Mouse (Mus musculus) liver, postnatal 0 days (tissue): Measurements from ENCODE around the gene Fbxo36. TPM values are rescaled to one million over a fixed set of nuclear protein-coding genes. Genes with fewer than 3 reads are reported as not detected.

Experiments used
- ATAC-seq: fragments of 200-750 bp; cut with Nextera tagmentation; 2 replicates; pipeline ENCODE4 v1.8.0; 2017; ENCODE audit warnings: mild to moderate bottlenecking, moderate library complexity
- DNase-seq: peaks from one replicate; pipeline ENCODE4 v3.0.0-alpha.2; 2016
- H3K27ac ChIP-seq: fragments of 300-500 bp; sonication (generic); 2 replicates; pipeline ENCODE4 v1.5.1; 2014; ENCODE audit warnings: antibody characterized with exemption, moderate library complexity, mild to moderate bottlenecking, low read depth
- H3K27me3 ChIP-seq: fragments of 300-500 bp; sonication (generic); 2 replicates; pipeline ENCODE4 v1.6.1; 2014; ENCODE audit warnings: low read length, control low read depth, mixed read lengths; ENCODE audit not compliant: insufficient read depth
- H3K36me3 ChIP-seq: fragments of 300-500 bp; sonication (generic); replicated peaks from 2 replicates; pipeline ENCODE4 v1.6.1; 2014; ENCODE audit warnings: mild to moderate bottlenecking, control low read depth, low read length, moderate library complexity, mixed read lengths; ENCODE audit not compliant: insufficient read depth
- H3K4me1 ChIP-seq: fragments of 300-500 bp; sonication (generic); 2 replicates; pipeline ENCODE4 v1.6.1; 2014; ENCODE audit warnings: antibody characterized with exemption, mild to moderate bottlenecking, control low read depth; ENCODE audit not compliant: insufficient read depth
- H3K4me2 ChIP-seq: fragments of 300-500 bp; sonication (generic); 2 replicates; pipeline ENCODE4 v1.6.1; 2014; ENCODE audit warnings: low read depth, mild to moderate bottlenecking, low read length, moderate library complexity, mixed read lengths
- H3K4me3 ChIP-seq: fragments of 300-500 bp; sonication (generic); 2 replicates; pipeline ENCODE4 v1.5.1; 2014; ENCODE audit warnings: low read depth, low read length
- H3K9ac ChIP-seq: fragments of 300-500 bp; sonication (generic); replicated peaks from 2 replicates; pipeline ENCODE4 v1.6.1; 2014; ENCODE audit warnings: mild to moderate bottlenecking, moderate library complexity
- H3K9me3 ChIP-seq: fragments of 300-500 bp; sonication (generic); 2 replicates; pipeline ENCODE4 v1.6.1; 2016; ENCODE audit warnings: mild to moderate bottlenecking, control low read depth, low read length, mixed read lengths
- CTCF ChIP-seq: sonication (generic); IDR thresholded peaks from 2 replicates; pipeline ENCODE4 v1.5.1; 2016; ENCODE audit warnings: antibody characterized with exemption, low read depth
- EP300 ChIP-seq: IDR thresholded peaks from 2 replicates; pipeline ENCODE4 v1.6.1; 2016; ENCODE audit warnings: antibody characterized with exemption, low read depth, mild to moderate bottlenecking
- WGBS: fragments of 180-500 bp; shearing (Covaris S2); extraction: QIAGEN DNeasy Blood & Tissue Kit; methylation state at CpG from one replicate; pipeline ENCODE4 v1.1.7; 2014; ENCODE audit not compliant: insufficient replicate concordance; 5-methylcytosine and 5-hydroxymethylcytosine counted together
- polyA plus RNA-seq: library from polyadenylated mRNA; unstranded; fragments of >200 nt; fragmentation: Nextera tagmentation; extraction: Ambion mirVana; gene quantifications from 2 replicates; pipeline ENCODE4 v1.2.1, GENCODE M21; 2015

Gene Fbxo36
- polyA plus RNA-seq, 1 experiment from 2014 or later, result 16.4 TPM

DNA sequence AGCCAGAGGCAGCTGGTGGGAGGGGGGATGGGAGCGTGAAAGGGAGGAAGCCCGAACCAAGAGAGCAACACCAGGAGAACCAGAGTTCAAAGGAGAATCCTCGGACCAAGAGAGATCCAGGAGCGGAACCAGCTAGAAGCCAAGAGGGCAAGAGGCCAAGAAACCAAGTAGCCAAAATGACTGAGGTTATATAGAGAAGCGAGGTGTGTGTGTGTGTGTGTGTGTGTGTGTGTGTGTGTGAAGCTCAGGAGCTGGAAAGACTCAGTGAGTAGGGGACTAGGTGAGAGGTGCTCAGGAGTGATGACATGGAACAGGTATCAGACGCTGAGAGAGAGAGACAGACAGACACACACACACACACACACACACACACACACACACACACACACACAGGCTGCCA is 31.5 kb downstream of the Fbxo36 start:
- Histone ChIP-seq H3K4me3 (no peak overlapping the region), H3K9me3 (no peaks in the 10 kb centered on the region), H3K4me1 (peaks cover 3% of the 10 kb centered on the region; the same call in 1 of the 2 replicates), H3K36me3 (no peaks in the 10 kb centered on the region), H3K9ac (no peak overlapping the region), H3K4me2 (no peak overlapping the region), H3K27ac (peak overlapping the region; percentile 84), H3K27me3 (no peaks in the 10 kb centered on the region)
- TF ChIP-seq EP300, result no peak
- TF ChIP-seq CTCF, result no peak
- WGBS, result 55% methylated on average over 6 of the region's 6 CpGs
- ATAC-seq, result peak; percentile 73
- DNase-seq, result peak; percentile 21

DNA sequence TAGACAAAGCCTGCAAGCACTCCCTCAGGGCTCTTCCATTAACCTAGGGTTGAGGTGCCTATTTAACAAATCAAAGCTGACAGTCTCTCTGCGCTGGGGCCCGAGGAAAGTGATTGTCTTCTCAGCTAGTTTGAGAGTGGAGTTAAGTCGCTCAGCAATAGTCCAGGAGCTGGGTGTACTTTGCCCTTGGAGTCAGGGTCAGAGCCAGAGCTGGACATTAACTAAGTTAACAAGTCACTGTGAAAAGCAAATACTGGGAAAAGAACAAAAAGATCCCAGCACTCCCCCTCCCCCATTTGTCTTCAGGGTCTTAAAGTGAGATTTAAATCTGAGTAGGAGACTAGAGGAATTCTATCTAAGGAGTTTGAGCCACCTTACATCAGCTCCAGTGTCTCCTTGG is 32.5 kb downstream of the Fbxo36 start:
- 55% methylated on average over 3 of the region's 3 CpGs for WGBS
- Histone ChIP-seq H3K4me3 (no peak overlapping the region), H3K9ac (no peak overlapping the region), H3K36me3 (no peaks in the 10 kb centered on the region), H3K27me3 (no peaks in the 10 kb centered on the region), H3K27ac (peak overlapping the region; percentile 84), H3K9me3 (no peaks in the 10 kb centered on the region), H3K4me2 (0 out of 2 replicates have a peak overlapping the region, but pooled peaks have one; percentile 27), H3K4me1 (peaks cover 3% of the 10 kb centered on the region; the same call in 1 of the 2 replicates)
- ATAC-seq (peak; percentile 79), DNase-seq (peak; percentile 29)
- TF ChIP-seq EP300, result no peak
- TF ChIP-seq CTCF, result no peak

DNA sequence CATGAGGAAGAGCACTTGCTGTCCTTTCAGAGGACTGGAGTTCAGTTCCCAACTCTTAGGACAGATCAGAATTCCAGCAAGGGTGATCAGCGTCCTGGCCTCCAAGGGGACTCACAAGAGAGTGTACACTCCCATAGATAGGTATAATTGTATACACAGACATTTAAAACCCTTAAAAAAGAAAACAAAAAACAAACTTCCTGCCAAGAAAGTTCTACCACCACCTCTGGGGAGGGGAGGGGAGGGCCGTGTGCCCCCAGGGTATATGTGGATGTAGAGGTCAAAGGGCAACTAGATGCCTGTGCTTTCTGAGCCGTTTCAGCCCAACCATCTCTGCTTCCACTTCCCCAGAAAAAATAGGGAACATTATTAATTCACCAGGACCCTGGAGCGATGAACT is 33.3 kb downstream of the Fbxo36 start:
- H3K27me3 ChIP-seq, result no peaks in the 10 kb centered on the region
- H3K36me3 ChIP-seq, result no peaks in the 10 kb centered on the region
- WGBS, result 53% methylated on average over 4 of the region's 4 CpGs
- DNase-seq (no peak), ATAC-seq (no peak)
- no peak overlapping the region for H3K4me2 ChIP-seq
- no peaks in the 10 kb centered on the region for H3K9me3 ChIP-seq
- TF ChIP-seq EP300, result no peak
- TF ChIP-seq CTCF, result no peak
- no peak overlapping the region for H3K4me3 ChIP-seq
- no peak overlapping the region for H3K9ac ChIP-seq
- H3K27ac ChIP-seq, result peak overlapping the region; percentile 84; the same call in 1 of the 2 replicates
- H3K4me1 ChIP-seq, result peaks cover 3% of the 10 kb centered on the region; the same call in 1 of the 2 replicates

DNA sequence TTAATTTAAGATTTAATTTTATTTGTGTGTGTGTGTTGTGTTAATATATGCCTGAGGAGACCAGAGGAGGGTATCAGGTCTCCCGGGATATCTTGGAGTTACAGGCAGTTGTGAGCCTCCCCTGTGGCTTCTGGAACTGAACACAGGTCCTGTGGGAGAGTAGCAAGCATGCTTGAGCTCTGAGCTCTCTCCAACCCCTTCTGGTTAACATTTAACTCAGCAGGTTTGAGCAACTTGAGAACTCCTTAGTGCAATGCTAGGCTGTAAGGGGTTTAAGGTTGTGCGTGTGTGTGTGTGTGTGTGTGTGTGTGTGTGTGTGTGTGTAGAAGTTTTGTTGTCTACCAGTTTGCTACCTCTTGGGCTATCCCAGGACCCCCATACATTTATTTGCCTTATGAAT is 37.9 kb downstream of the Fbxo36 start:
- H3K4me3 ChIP-seq, result no peak overlapping the region
- H3K27ac ChIP-seq, result no peak overlapping the region
- DNase-seq, result no peak
- 63% methylated on average over 2 of the region's 2 CpGs for WGBS
- no peak overlapping the region for H3K9ac ChIP-seq
- TF ChIP-seq CTCF, result no peak
- TF ChIP-seq EP300, result no peak
- no peaks in the 10 kb centered on the region for H3K4me1 ChIP-seq
- H3K9me3 ChIP-seq, result no peaks in the 10 kb centered on the region
- H3K27me3 ChIP-seq, result no peaks in the 10 kb centered on the region
- H3K36me3 ChIP-seq, result no peaks in the 10 kb centered on the region
- H3K4me2 ChIP-seq, result no peak overlapping the region
- peak; percentile 56; the same call in 1 of the 2 replicates for ATAC-seq

DNA sequence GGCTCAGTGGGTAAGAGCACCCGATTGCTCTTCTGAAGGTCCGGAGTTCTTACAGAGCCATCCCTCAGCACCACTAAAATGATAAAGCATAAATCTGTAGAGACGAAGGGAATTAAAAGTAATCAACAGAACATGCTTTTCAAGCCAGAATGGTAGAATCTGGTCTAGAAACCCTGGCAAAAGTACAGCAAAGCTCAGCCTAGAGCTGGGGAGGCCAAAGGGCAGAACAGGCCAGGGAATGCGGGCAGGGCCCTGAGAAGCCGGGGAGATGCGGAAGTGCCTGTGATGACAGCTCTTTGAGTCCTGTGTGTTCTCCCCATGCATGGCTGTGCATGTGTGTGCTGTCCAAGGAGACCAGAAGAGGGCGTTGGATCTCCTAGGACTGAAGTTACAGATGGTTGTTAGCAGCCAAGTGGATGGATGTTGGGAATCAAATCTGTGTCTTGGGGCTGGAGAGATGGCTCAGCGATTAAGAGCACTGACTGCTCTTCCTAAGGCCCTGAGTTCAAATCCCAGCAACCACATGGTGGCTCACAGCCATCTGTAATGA is 40.0 kb downstream of the Fbxo36 start:
- no peak overlapping the region for H3K9ac ChIP-seq
- H3K27me3 ChIP-seq, result no peaks in the 10 kb centered on the region
- WGBS, result 81% methylated on average over 8 of the region's 8 CpGs
- no peak for DNase-seq
- no peaks in the 10 kb centered on the region for H3K36me3 ChIP-seq
- no peaks in the 10 kb centered on the region for H3K9me3 ChIP-seq
- no peak for ATAC-seq
- no peak overlapping the region for H3K27ac ChIP-seq
- H3K4me2 ChIP-seq, result no peak overlapping the region
- H3K4me3 ChIP-seq, result no peak overlapping the region
- TF ChIP-seq EP300, result no peak
- TF ChIP-seq CTCF, result no peak
- H3K4me1 ChIP-seq, result no peaks in the 10 kb centered on the region

DNA sequence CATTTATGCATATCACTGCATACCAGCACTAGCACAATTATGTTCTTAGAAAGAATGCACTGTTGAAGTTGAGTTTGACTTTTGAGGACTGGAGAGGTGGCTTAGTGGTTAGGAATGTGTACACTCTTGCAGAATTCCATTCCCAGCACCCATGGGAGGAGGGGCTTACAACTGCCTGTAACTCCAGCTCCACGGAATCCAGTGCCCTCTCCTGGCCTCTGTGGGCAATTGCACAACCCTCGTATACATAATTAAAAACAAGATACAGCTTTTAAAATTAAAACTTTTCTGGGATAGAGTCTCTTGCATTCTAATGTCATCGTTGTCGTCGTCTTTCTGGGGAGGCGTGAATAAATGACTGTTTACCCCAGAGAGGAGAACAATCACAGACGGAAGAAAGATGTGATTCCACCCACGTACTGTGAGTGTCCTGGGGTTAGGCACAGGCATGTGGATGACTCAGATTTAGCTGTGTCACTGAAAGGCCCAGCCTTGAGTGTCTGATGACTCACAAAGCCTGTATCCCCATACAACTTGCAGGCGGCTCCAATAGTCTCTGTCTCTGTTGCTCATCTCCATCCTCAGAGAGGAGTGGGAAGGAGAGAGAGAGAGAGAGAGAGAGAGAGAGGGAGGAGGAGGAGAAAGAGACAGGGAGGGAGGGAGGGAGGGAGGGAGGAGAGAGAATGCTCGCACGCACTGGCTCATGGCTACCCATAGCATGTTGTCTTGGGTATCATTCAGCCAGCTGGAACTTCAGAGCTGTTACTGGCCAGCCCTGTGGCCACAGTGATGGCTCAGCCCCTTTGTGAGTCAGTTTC is 41.8 kb downstream of the Fbxo36 start:
- TF ChIP-seq CTCF (peak; percentile 48), EP300 (no peak)
- Histone ChIP-seq H3K27ac (no peak overlapping the region), H3K27me3 (no peaks in the 10 kb centered on the region), H3K4me3 (no peak overlapping the region), H3K4me2 (no peak overlapping the region), H3K36me3 (no peaks in the 10 kb centered on the region), H3K4me1 (no peaks in the 10 kb centered on the region), H3K9ac (no peak overlapping the region), H3K9me3 (no peaks in the 10 kb centered on the region)
- ATAC-seq, result peak; percentile 40; the same call in 1 of the 2 replicates
- WGBS, result 73% methylated on average over 11 of the region's 11 CpGs
- no peak for DNase-seq
